Mouse (Mus musculus): Measurements from ENCODE around the gene Tmem109. TPM values are rescaled to one million over a fixed set of nuclear protein-coding genes. Genes with fewer than 3 reads are reported as not detected.

Gene Tmem109
- polyA plus RNA-seq, 1 experiment from 2014 or later: 21.9 TPM

DNA sequence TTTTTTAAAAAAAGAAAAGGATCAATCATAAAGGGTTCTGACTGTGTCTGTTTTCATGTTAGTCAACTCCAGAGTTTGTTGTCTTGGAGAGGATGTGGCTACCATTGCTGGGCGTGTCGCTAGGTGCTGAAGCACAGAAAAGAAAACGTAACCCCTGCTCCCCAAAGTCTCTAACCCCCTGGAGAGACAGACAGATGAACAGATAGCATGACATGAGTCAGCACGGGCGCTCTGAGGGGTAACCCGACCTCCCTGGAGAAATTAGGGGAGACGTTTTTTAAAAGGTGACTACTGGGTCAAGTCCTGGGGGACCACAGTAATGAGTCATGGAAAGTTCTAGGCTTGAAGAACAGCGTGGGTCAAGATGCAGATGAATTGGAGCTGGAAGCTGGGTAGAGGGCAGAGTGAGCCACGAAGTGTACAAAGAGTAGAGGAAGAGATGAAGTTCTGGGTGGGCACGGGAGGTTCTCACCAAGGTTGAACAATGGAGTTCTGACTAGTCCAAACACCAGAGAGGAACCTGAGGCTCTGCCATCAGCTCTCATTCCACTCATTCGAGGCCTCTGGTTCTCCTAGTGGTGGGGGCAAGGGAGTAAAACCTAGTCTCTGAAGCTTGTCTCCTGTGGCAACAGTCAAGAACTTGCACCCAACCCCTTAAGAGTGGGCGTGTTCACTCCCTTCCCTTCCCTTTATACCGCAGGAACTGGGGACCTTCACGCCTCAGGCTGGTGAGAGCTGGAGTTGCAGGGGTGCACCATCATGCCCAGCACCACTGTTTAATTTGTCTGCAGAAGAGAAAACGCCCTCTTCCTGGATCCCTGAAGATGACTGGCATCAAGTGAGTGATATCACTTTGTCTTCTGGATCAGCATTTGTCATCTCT, 42.5 kb downstream of the Tmem109 start, which contains the start of gene Slc15a3:
TSS of gene Slc15a3 (plus strand) at position 718 of the 883 bp plus-strand sequence.
- WGBS (ENCODE audit: insufficient replicate concordance): 47% methylated on average over 15 of the region's 15 CpGs

DNA sequence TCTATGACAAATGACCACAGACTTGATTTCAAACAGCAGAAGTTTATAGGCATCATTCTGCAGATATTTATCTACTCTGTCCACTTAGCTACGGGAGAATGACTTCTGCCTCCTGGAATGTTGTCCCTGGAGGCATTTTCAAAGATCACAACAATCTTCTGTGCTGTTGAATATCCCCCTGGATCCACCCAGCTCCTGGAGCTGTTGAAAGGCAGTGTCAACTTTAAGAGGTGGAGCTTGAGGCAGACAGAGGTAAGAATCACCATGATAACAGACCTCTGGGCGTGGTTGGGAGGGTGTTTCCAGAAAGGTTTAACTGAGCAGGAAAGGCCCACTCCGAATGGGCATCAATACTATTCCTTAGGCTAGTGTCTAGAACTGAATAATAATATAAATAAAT, 46.1 kb downstream of the Tmem109 start:
- Histone ChIP-seq H3K36me3 (no peaks in the 10 kb centered on the region), H3K9ac (no peak overlapping the region), H3K27me3 (peaks cover 9% of the 10 kb centered on the region; the same call in 1 of the 2 replicates), H3K27ac (no peak overlapping the region), H3K4me3 (replicated peaks) (no peak overlapping the region), H3K4me1 (replicated peaks) (no peaks in the 10 kb centered on the region), H3K9me3 (replicated peaks) (no peaks in the 10 kb centered on the region), H3K4me2 (no peak overlapping the region)
- no peak for ATAC-seq (ENCODE audit: low read depth)
- no peak for DNase-seq
- 32% methylated on average over 3 of the region's 3 CpGs for WGBS (ENCODE audit: insufficient replicate concordance)

More for the DNA sequence above, 42.5 kb downstream of the Tmem109 start, which contains the start of gene Slc15a3:
- no peaks in the 10 kb centered on the region for H3K9me3 ChIP-seq (replicated peaks)
- no peaks in the 10 kb centered on the region for H3K4me1 ChIP-seq (replicated peaks)
- no peak within 1 kb of the TSS for H3K9ac ChIP-seq
- H3K4me3 ChIP-seq (replicated peaks): no peak within 1 kb of the TSS
- H3K27me3 ChIP-seq: peaks cover 29% of the 10 kb centered on the region
- no peak for DNase-seq
- H3K4me2 ChIP-seq: no peak within 1 kb of the TSS
- H3K36me3 ChIP-seq: no peaks in the 10 kb centered on the region
- no peak for ATAC-seq (ENCODE audit: low read depth)
- no peak within 1 kb of the TSS for H3K27ac ChIP-seq

DNA sequence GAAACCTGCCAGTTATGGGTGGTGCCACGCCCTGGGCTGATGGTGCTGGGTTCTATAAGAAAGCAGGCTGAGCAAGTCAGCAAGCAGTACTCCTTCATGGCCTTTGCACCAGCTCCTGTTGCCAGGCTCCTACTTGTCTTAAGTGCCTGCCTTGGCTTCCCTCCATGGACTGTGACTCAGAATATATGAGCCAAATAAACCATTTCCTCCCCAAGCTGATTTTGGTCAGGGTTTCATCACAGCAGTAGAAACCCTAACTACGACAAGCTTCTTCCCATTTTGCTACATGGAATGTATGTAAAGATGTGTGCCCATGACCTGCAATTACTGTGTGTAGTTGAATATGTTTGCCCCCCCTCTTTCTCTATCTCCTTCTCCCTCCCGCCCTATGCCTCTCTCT, 48.2 kb downstream of the Tmem109 start:
- WGBS (ENCODE audit: insufficient replicate concordance): 47% methylated on average over 3 of the region's 3 CpGs
- ATAC-seq (ENCODE audit: low read depth): no peak

DNA sequence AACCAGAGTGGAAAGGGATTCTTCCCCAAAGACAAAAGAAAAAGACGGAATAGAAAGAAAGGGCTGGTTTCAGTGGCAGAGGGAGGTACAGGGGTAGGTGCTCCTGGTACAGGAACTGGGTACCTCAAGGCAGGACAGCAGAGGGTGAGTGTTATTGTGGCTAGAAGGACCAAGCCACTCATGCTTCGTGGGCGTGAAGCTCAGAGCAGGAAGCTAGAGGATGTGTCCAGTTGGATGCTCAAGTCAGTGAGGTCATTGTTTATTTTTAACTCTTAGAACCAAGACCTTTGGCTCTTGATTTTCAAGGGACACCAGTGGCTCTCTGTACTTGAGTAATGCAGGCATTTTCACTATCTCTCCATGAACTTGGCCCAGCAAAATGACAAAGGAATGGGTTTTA, 49.8 kb downstream of the Tmem109 start:
- no peaks in the 10 kb centered on the region for H3K27me3 ChIP-seq
- WGBS (ENCODE audit: insufficient replicate concordance): 48% methylated on average over 3 of the region's 3 CpGs
- no peaks in the 10 kb centered on the region for H3K9me3 ChIP-seq (replicated peaks)
- no peaks in the 10 kb centered on the region for H3K36me3 ChIP-seq
- ATAC-seq (ENCODE audit: low read depth): no peak
- H3K9ac ChIP-seq: no peak overlapping the region
- no peaks in the 10 kb centered on the region for H3K4me1 ChIP-seq (replicated peaks)
- no peak overlapping the region for H3K27ac ChIP-seq
- no peak overlapping the region for H3K4me2 ChIP-seq
- DNase-seq: no peak
- no peak overlapping the region for H3K4me3 ChIP-seq (replicated peaks)

More for the DNA sequence above, 48.2 kb downstream of the Tmem109 start:
- Histone ChIP-seq H3K27ac (no peak overlapping the region), H3K9me3 (replicated peaks) (no peaks in the 10 kb centered on the region), H3K4me2 (no peak overlapping the region), H3K27me3 (no peaks in the 10 kb centered on the region), H3K9ac (no peak overlapping the region), H3K36me3 (no peaks in the 10 kb centered on the region), H3K4me1 (replicated peaks) (no peaks in the 10 kb centered on the region), H3K4me3 (replicated peaks) (no peak overlapping the region)
- DNase-seq: no peak

DNA sequence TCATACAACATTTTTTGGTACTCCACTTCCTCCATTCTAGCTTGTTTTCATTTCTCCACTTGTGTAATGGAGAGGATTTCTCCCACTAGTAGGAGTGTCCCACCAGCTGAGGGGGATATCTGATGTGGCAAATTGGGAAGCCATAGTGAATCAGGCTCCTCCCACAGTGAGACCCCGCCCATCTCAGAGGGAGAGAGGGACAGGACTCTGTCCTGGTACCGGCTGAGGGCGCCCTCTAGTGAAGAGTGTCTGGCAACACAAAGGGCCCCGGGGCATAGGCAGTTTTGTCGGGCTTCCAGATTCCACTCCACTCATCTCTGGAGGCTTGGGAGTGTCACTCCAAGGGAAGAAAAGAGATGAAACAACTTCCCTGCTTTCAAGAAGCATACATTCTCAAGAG, 50.4 kb downstream of the Tmem109 start:
- no peaks in the 10 kb centered on the region for H3K27me3 ChIP-seq
- 3% methylated on average over 5 of the region's 5 CpGs for WGBS (ENCODE audit: insufficient replicate concordance)
- H3K9me3 ChIP-seq (replicated peaks): no peaks in the 10 kb centered on the region
- H3K9ac ChIP-seq: no peak overlapping the region
- no peak overlapping the region for H3K27ac ChIP-seq
- no peaks in the 10 kb centered on the region for H3K4me1 ChIP-seq (replicated peaks)
- H3K36me3 ChIP-seq: no peaks in the 10 kb centered on the region
- peak; percentile 29 for DNase-seq
- no peak overlapping the region for H3K4me3 ChIP-seq (replicated peaks)
- no peak overlapping the region for H3K4me2 ChIP-seq
- peak; percentile 36; the same call in 1 of the 2 replicates for ATAC-seq (ENCODE audit: low read depth)

DNA sequence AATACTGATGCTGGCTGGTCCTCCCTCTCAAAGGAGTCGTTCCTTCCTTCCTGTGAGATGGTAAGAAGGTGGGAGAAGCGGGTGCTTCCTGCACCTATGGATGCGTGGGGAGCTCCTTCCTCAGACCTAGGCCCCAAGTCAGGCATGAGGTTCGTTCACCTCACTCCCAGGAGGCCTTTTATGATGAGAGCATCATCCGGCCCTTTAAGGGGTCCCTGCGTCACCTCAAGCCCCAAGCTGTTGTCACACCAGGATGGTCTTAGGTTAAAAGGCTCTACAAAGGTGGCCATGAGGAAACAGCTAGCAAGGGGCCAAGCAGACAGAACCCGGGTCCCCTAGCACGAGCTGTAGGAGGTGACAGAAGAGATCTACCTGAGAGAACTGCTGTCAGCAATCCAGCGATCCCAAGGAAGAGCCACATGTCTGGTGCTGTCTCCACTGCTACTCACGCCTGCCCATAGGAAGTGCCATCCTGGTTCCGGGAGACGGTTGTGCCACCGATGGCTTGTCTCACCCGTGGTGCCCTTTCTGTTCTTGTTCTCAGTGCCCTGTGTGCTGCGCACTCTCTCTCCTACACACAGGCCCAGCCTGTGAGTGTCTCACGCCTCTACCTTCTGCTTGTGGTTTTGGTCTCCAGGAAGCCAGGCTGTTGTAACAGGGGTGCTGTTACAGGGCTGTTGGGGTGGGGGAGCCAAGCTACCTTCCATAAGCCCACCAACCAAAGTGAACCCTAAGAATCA, 52.2 kb downstream of the Tmem109 start, which contains the start of gene Cd6:
TSS of gene Cd6 (minus strand) at position 623 of the 740 bp plus-strand sequence.
- Histone ChIP-seq H3K27ac (no peak within 1 kb of the TSS), H3K9me3 (replicated peaks) (no peaks in the 10 kb centered on the region), H3K4me3 (replicated peaks) (no peak within 1 kb of the TSS), H3K36me3 (no peaks in the 10 kb centered on the region), H3K4me2 (no peak within 1 kb of the TSS), H3K9ac (no peak within 1 kb of the TSS), H3K4me1 (replicated peaks) (no peaks in the 10 kb centered on the region), H3K27me3 (no peaks in the 10 kb centered on the region)
- ATAC-seq (ENCODE audit: low read depth): no peak
- 64% methylated on average over 16 of the region's 16 CpGs for WGBS (ENCODE audit: insufficient replicate concordance)
- no peak for DNase-seq

DNA sequence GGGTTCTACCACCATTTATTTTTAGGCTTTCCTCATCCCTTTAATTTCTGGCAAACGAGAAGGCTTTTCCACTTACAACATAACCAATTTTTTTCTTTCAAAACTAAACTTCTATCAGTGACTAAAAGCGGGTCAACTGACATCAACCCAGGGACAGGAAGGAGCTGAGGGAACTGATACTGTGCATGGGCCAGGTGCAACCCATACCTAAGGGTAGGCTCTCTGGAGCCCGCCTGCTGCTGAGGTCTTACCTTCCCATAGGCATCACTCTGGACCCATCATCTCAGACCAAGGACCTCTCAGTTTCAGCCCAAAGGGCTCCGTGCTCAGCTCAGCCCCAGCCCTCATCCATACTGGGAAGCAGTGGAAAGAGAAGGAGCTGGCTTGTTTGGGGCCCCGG, 53.5 kb downstream of the Tmem109 start:
- 67% methylated on average over 5 of the region's 5 CpGs for WGBS (ENCODE audit: insufficient replicate concordance)
- Histone ChIP-seq H3K4me1 (replicated peaks) (no peaks in the 10 kb centered on the region), H3K9ac (no peak overlapping the region), H3K4me2 (no peak overlapping the region), H3K27me3 (no peaks in the 10 kb centered on the region), H3K4me3 (replicated peaks) (no peak overlapping the region), H3K36me3 (no peaks in the 10 kb centered on the region), H3K27ac (no peak overlapping the region), H3K9me3 (replicated peaks) (no peaks in the 10 kb centered on the region)
- no peak for ATAC-seq (ENCODE audit: low read depth)
- DNase-seq: no peak

DNA sequence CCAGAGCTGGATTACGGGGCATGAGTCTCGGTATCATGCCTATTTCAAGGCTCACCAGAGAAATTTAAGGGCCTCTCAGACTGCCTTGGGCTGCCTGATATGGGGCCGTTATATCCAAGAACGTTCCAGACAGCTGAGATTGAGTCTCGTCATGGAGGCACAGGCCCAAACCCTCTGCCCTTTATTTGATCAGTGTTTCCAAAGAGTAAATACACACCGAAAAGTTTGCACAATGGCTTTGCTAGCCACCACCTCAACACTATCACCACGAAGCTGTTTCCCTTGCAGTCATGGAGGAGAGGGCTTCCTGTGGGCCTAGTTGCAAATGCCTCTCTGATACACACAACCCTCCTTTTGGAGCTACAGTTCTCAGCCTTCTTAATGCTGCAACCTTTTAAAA, 57.7 kb downstream of the Tmem109 start:
- Histone ChIP-seq H3K9ac (no peak overlapping the region), H3K27ac (no peak overlapping the region), H3K4me3 (replicated peaks) (no peak overlapping the region), H3K36me3 (no peaks in the 10 kb centered on the region), H3K4me1 (replicated peaks) (no peaks in the 10 kb centered on the region), H3K27me3 (no peaks in the 10 kb centered on the region), H3K9me3 (replicated peaks) (no peaks in the 10 kb centered on the region), H3K4me2 (no peak overlapping the region)
- DNase-seq (no peak), ATAC-seq (ENCODE audit: low read depth) (no peak)
- 61% methylated on average over 7 of the region's 7 CpGs for WGBS (ENCODE audit: insufficient replicate concordance)

DNA sequence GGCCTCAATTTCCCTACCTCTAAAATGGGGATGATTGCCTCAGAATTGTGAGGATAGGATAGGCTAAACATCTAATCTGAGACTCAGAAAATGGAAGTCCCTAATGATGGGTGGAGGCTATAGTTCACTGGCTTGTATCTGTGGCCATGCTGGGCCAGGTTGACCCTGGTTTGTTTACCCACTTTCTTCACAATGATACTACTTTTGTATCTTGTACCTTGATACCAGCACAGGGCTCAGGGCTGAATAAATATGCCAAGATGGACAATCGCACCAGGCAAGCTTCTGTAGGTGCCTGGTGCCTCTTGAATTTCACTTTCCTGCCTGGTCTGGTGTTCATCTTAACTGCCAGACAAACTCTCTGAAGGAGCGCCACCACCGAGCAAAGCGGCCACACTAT, 59.3 kb downstream of the Tmem109 start:
- Histone ChIP-seq H3K4me1 (replicated peaks) (no peaks in the 10 kb centered on the region), H3K36me3 (no peaks in the 10 kb centered on the region), H3K9me3 (replicated peaks) (no peaks in the 10 kb centered on the region), H3K27ac (no peak overlapping the region), H3K9ac (no peak overlapping the region), H3K4me2 (no peak overlapping the region), H3K4me3 (replicated peaks) (no peak overlapping the region), H3K27me3 (no peaks in the 10 kb centered on the region)
- 76% methylated on average over 4 of the region's 4 CpGs for WGBS (ENCODE audit: insufficient replicate concordance)
- DNase-seq: no peak
- ATAC-seq (ENCODE audit: low read depth): no peak

DNA sequence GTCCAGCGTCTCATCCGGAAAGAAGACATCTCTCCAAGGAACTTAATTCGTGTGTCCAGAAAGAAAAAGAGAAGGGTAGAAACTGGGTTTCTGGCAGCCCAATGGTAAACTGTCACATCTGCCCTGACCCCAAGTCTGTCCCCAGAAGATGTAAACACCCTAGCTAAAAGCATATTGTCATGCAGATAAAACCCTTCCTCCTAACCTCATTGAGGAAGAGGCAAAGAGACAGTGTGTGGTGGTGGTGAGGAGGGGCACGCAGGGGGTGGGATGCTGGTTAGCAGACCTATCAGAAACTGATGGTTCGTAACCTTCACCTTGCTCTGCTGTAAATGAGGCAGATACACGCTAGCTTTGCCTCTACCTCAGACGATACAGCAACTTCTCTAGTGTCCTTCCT, 60.5 kb downstream of the Tmem109 start:
- no peak overlapping the region for H3K4me2 ChIP-seq
- H3K4me3 ChIP-seq (replicated peaks): no peak overlapping the region
- no peaks in the 10 kb centered on the region for H3K27me3 ChIP-seq
- ATAC-seq (ENCODE audit: low read depth): no peak
- no peaks in the 10 kb centered on the region for H3K36me3 ChIP-seq
- WGBS (ENCODE audit: insufficient replicate concordance): 44% methylated on average over 7 of the region's 7 CpGs
- no peaks in the 10 kb centered on the region for H3K9me3 ChIP-seq (replicated peaks)
- H3K4me1 ChIP-seq (replicated peaks): no peaks in the 10 kb centered on the region
- no peak overlapping the region for H3K9ac ChIP-seq
- H3K27ac ChIP-seq: no peak overlapping the region
- no peak for DNase-seq
